Mouse (Mus musculus) brown adipose tissue, adult 24 weeks (tissue): ENCODE data around the gene Ndufa4l2. TPM values are rescaled to one million over a fixed set of nuclear protein-coding genes. Genes with fewer than 3 reads are reported as not detected.
A peak's percentile ranks its signal among the peaks of the same experiment; 100 is the strongest.

Experiments
- H3K27ac ChIP-seq: fragments of 200-500 bp; replicated peaks from 2 replicates; pipeline ENCODE4 v1.5.1; 2012; ENCODE audit warnings: low read depth, mild to moderate bottlenecking, low read length
- H3K4me1 ChIP-seq: fragments of 200-500 bp; 2 replicates; pipeline ENCODE4 v1.6.1; 2012; ENCODE audit warnings: low read length, mixed read lengths; ENCODE audit not compliant: control insufficient read depth, insufficient read depth, insufficient read length
- H3K4me3 ChIP-seq: fragments of 200-500 bp; 2 replicates; pipeline ENCODE4 v1.5.1; 2012; ENCODE audit warnings: low read depth, mild to moderate bottlenecking, low read length, moderate library complexity; ENCODE audit not compliant: insufficient read depth
- polyA plus RNA-seq: library from polyadenylated mRNA; stranded (reverse); fragments of >200 nt; gene quantifications from 2 replicates; pipeline ENCODE4 v1.2.4, GENCODE M21; 2012; ENCODE audit not compliant: missing spikeins, insufficient read depth, insufficient read length

Gene Ndufa4l2
- polyA plus RNA-seq, 1 experiment, result 14.5 TPM

- H3K4me1 ChIP-seq, result no peaks in the 10 kb centered on the region
- H3K4me3 ChIP-seq, result peak overlapping the region; percentile 52
- peak overlapping the region; percentile 64 for H3K27ac ChIP-seq
Observed at GRCm38 (mm10) chr10:127515271-127515982, 660 bp downstream of the Ndufa4l2 start.

GRCm38 (mm10) chr10:127515983-127516459 lies 1.3 kb downstream of the Ndufa4l2 start:
- no peaks in the 10 kb centered on the region for H3K4me1 ChIP-seq
- peak overlapping the region; percentile 52 for H3K4me3 ChIP-seq
- peak overlapping the region; percentile 64 for H3K27ac ChIP-seq

GRCm38 (mm10) chr10:127516576-127517260 lies 2.0 kb downstream of the Ndufa4l2 start:
- no peaks in the 10 kb centered on the region for H3K4me1 ChIP-seq
- H3K27ac ChIP-seq, result no peak overlapping the region; the same call in 1 of the 2 replicates
- H3K4me3 ChIP-seq, result peak overlapping the region; percentile 52; the same call in 1 of the 2 replicates

GRCm38 (mm10) chr10:127517941-127518340 lies 3.2 kb downstream of the Ndufa4l2 start:
- Histone ChIP-seq H3K4me1 (no peaks in the 10 kb centered on the region), H3K27ac (no peak overlapping the region), H3K4me3 (no peak overlapping the region)

- Histone ChIP-seq H3K4me3 (no peak overlapping the region), H3K4me1 (no peaks in the 10 kb centered on the region), H3K27ac (no peak overlapping the region)
Observed at GRCm38 (mm10) chr10:127519041-127519701, 4.4 kb downstream of the Ndufa4l2 start.

GRCm38 (mm10) chr10:127519903-127520713 lies 5.3 kb downstream of the Ndufa4l2 start:
- Histone ChIP-seq H3K4me1 (no peaks in the 10 kb centered on the region), H3K4me3 (no peak overlapping the region), H3K27ac (no peak overlapping the region)

- Histone ChIP-seq H3K27ac (no peak overlapping the region), H3K4me1 (no peaks in the 10 kb centered on the region), H3K4me3 (peak overlapping the region; percentile 63; the same call in 1 of the 2 replicates)
Observed at GRCm38 (mm10) chr10:127520714-127521357, 6.1 kb downstream of the Ndufa4l2 start.

- H3K27ac ChIP-seq, result no peak overlapping the region
- peak overlapping the region; percentile 63 for H3K4me3 ChIP-seq
- H3K4me1 ChIP-seq, result no peaks in the 10 kb centered on the region
Observed at GRCm38 (mm10) chr10:127521611-127522080, 6.9 kb downstream of the Ndufa4l2 start.

- no peak within 1 kb of the TSS for H3K27ac ChIP-seq
- peak within 1 kb of the TSS; percentile 63 for H3K4me3 ChIP-seq
- no peaks in the 10 kb centered on the region for H3K4me1 ChIP-seq
Observed at GRCm38 (mm10) chr10:127522088-127522581, 7.4 kb downstream of the Ndufa4l2 start, which contains the start of gene Shmt2. Gene Shmt2, minus strand, starts transcription at chr10:127522444.

- Histone ChIP-seq H3K27ac (no peak overlapping the region), H3K4me3 (no peak overlapping the region), H3K4me1 (no peaks in the 10 kb centered on the region)
Observed at GRCm38 (mm10) chr10:127524646-127525255, 10.0 kb downstream of the Ndufa4l2 start.

- Histone ChIP-seq H3K27ac (no peak overlapping the region), H3K4me3 (no peak overlapping the region)
Observed at GRCm38 (mm10) chr10:127526048-127526447, 11.3 kb downstream of the Ndufa4l2 start.

GRCm38 (mm10) chr10:127526681-127527080 lies 11.9 kb downstream of the Ndufa4l2 start:
- Histone ChIP-seq H3K4me1 (no peaks in the 10 kb centered on the region), H3K4me3 (peak overlapping the region; percentile 35), H3K27ac (no peak overlapping the region)

More at GRCm38 (mm10) chr10:127526048-127526447, 11.3 kb downstream of the Ndufa4l2 start:
- H3K4me1 ChIP-seq, result no peaks in the 10 kb centered on the region

- H3K4me1 ChIP-seq, result no peaks in the 10 kb centered on the region
- H3K27ac ChIP-seq, result no peak overlapping the region
- H3K4me3 ChIP-seq, result no peak overlapping the region
Observed at GRCm38 (mm10) chr10:127527481-127527880, 12.7 kb downstream of the Ndufa4l2 start.
